Mouse (Mus musculus) MEL (cell line): ENCODE data around the gene Rsbn1.

Experiments
- BHLHE40 ChIP-seq: IDR thresholded peaks from 2 replicates; pipeline ENCODE4 v1.6.1; 2012; ENCODE audit warnings: low read depth, mild to moderate bottlenecking, inconsistent platforms, low read length, improper control_type of control experiment, borderline replicate concordance
- CTCF ChIP-seq, 3 experiments: IDR thresholded peaks in 2 of 3; conservative IDR thresholded peaks in 1 of 3; 2 replicates each; pipeline ENCODE4 v1.5.1; 2011 to 2012; ENCODE audit warnings: low read length in 3 of 3, low read depth in 2 of 3, mild to moderate bottlenecking in 2 of 3, improper control_type of control experiment in 1 of 3, inconsistent platforms in 1 of 3, mixed read lengths in 1 of 3, moderate library complexity in 1 of 3; ENCODE audit not compliant: control insufficient read depth in 1 of 3, insufficient read depth in 1 of 3, poor library complexity in 1 of 3, severe bottlenecking in 1 of 3
- E2F4 ChIP-seq: IDR thresholded peaks from 2 replicates; pipeline ENCODE4 v1.6.1; 2011; ENCODE audit warnings: low read depth, low read length, improper control_type of control experiment, borderline replicate concordance
- GATA1 ChIP-seq: IDR thresholded peaks from 2 replicates; pipeline ENCODE4 v1.6.1; 2011; ENCODE audit warnings: low read depth, low read length, improper control_type of control experiment
- MAFK ChIP-seq: IDR thresholded peaks from 2 replicates; pipeline ENCODE4 v1.6.1; 2011; ENCODE audit warnings: low read depth, mild to moderate bottlenecking, low read length, improper control_type of control experiment, borderline replicate concordance
- POLR2A ChIP-seq, 2 experiments: IDR thresholded peaks; 2 replicates each; pipeline ENCODE4 v1.6.1; 2011 to 2012; ENCODE audit warnings: low read length in 2 of 2, mild to moderate bottlenecking in 2 of 2, control low read depth in 1 of 2, improper control_type of control experiment in 1 of 2, low read depth in 1 of 2, moderate library complexity in 1 of 2; ENCODE audit not compliant: control insufficient read depth in 1 of 2, insufficient read depth in 1 of 2, poor library complexity in 1 of 2
- POLR2AphosphoS2 ChIP-seq: IDR thresholded peaks from 2 replicates; pipeline ENCODE4 v1.6.1; 2011; ENCODE audit warnings: low read length, improper control_type of control experiment
- POLR2AphosphoS5 ChIP-seq: IDR thresholded peaks from 2 replicates; pipeline ENCODE4 v1.6.1; 2012; ENCODE audit warnings: low read depth, borderline replicate concordance, mild to moderate bottlenecking, inconsistent platforms, low read length, moderate library complexity, mixed read lengths
- ZKSCAN1 ChIP-seq: IDR thresholded peaks from 2 replicates; pipeline ENCODE4 v1.6.1; 2012; ENCODE audit warnings: low read depth, mild to moderate bottlenecking, inconsistent platforms, low read length, improper control_type of control experiment, moderate library complexity

GRCm38 (mm10) chr3:103913451-103913961 is 414 bp upstream of the Rsbn1 start:
- TF ChIP-seq POLR2A (IDR thresholded peaks at IDR 0.05; ENCODE audit: control insufficient read depth in 1 of 2, insufficient read depth in 1 of 2, low read depth in 1 of 2, low read length in 2 of 2, poor library complexity in 1 of 2) (no peak), E2F4 (0 out of 2 replicates have a peak, but pooled peaks have one; percentile 1), BHLHE40 (no peak), POLR2AphosphoS2 (no peak), POLR2AphosphoS5 (no peak), MAFK (no peak), ZKSCAN1 (no peak), CTCF (IDR thresholded peaks at IDR 0.05 in 2 of 3, conservative IDR thresholded peaks at IDR 0.05 in 1 of 3; ENCODE audit: control insufficient read depth in 1 of 3, insufficient read depth in 1 of 3, low read depth in 2 of 3, low read length in 3 of 3, poor library complexity in 1 of 3, severe bottlenecking in 1 of 3) (0 out of 6 replicates have a peak, but pooled peaks of 1 of the 3 experiments have one; percentile 6), GATA1 (no peak)
